Mouse (Mus musculus) E14TG2a.4 (cell line): ENCODE measurements at regions not wholly inside any gene's neighbourhood (a gene's known extent, or its start where the extent isn't known, plus 50 kb on each side); places are given as distances from the start of the nearest gene placed in this dataset.

Experiments
- CTCF ChIP-seq: conservative IDR thresholded peaks from 2 replicates; pipeline ENCODE4 v1.5.1; 2014; ENCODE audit warnings: low read length
- NANOG ChIP-seq: IDR thresholded peaks from 2 replicates; pipeline ENCODE4 v1.6.1; 2014; ENCODE audit warnings: borderline replicate concordance, low read length, mixed read lengths
- POU5F1 ChIP-seq: IDR thresholded peaks from 2 replicates; pipeline ENCODE4 v1.6.1; 2014; ENCODE audit warnings: low read length, borderline replicate concordance

- no peak for TF ChIP-seq POU5F1
- no peak for TF ChIP-seq CTCF
- no peak for TF ChIP-seq NANOG
Observed at GRCm38 (mm10) chr1:69319526-69319925, 211.7 kb upstream of the Erbb4 start.
